Mouse (Mus musculus): ENCODE measurements around the gene Lama2.

- no peak for TF ChIP-seq CTCF (IDR thresholded peaks at IDR 0.05)
- no peak for TF ChIP-seq EP300 (IDR thresholded peaks at IDR 0.05)
These were observed 483.8 kb downstream of the Lama2 start for GRCm38 (mm10) chr10:27135768-27136167.

Data from lung, postnatal 0 days (tissue).